14 mouse cellular contexts compared by ENCODE assay signal in the genomic region with DNA sequence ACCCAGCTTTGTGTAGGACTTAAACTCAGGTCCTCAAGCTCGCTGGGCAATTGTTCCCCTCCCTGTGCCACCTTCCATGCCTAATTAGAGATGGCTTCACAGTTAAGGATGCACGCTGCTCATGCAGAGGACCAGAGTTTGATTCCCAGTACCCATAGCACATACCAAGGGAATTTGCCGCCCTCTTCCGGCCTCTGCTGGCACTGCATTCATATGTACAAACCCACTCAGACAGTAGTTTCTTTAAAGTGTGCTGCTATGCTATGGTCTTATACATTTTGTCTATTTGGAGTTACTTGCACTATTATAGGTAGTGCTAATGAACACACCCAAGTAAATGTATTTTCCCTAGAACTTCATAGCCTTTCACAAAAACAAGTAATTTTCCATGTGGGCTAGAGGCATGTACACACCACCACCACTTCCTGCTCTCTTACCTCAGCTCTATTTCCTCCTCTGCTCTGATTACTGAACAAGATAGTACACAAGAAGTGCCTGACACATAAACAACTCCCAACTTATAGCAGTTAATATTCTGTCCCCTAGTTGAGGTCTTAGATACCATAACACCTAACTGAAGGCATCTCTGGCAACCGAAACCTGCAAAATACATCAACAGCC. TPM values are rescaled to one million over a fixed set of nuclear protein-coding genes. Genes with fewer than 3 reads are reported as not detected.
DNase-seq lines count a peak whose midpoint lies in the region; ATAC-seq lines count a peak whose summit lies in the region.
"Had no signal": no experiment of that assay in that cellular context is flagged by ENCODE, and none has a peak within 500 bp of the region (broad histone marks: within the 10 kb centered on the region; RNA-seq: fewer than 3 reads in every experiment).

No protein-coding gene starts in this region.

- H3K9me3 ChIP-seq in midbrain, embryonic 11.5 days (ENCODE audit: control insufficient read depth, low read length), result no peaks in the 10 kb centered on the region
- no peaks in the 10 kb centered on the region for H3K9me3 ChIP-seq in midbrain, embryonic 13.5 days
- H3K9me3 ChIP-seq in liver, embryonic 11.5 days (ENCODE audit: control insufficient read depth, low read length), result no peaks in the 10 kb centered on the region
- H3K9me3 ChIP-seq: forebrain, embryonic 15.5 days; hindbrain, embryonic 10.5 days; limb, embryonic 12.5 days had no signal

- no peak for ATAC-seq in midbrain, embryonic 11.5 days (ENCODE audit: low FRiP score)
- no peak for ATAC-seq in midbrain, embryonic 13.5 days
- peak; percentile 26; the same call in 1 of the 2 replicates for ATAC-seq in liver, embryonic 11.5 days (replicated peaks; ENCODE audit: low FRiP score)
- ATAC-seq: forebrain, embryonic 15.5 days had no signal

- H3K27me3 ChIP-seq in midbrain, embryonic 11.5 days (ENCODE audit: control insufficient read depth, insufficient read depth, low read length), result no peaks in the 10 kb centered on the region
- 0 out of 2 replicates have a peak, but pooled peaks cover 6% of the 10 kb centered on the region for H3K27me3 ChIP-seq in midbrain, embryonic 13.5 days
- H3K27me3 ChIP-seq in liver, embryonic 11.5 days (replicated peaks; ENCODE audit: control insufficient read depth, insufficient read depth, low read length), result no peaks in the 10 kb centered on the region
- H3K27me3 ChIP-seq: forebrain, embryonic 15.5 days; limb, embryonic 12.5 days had no signal

- no peaks in the 10 kb centered on the region for H3K36me3 ChIP-seq in midbrain, embryonic 11.5 days (ENCODE audit: control insufficient read depth, insufficient read depth, low read length)
- no peaks in the 10 kb centered on the region for H3K36me3 ChIP-seq in midbrain, embryonic 13.5 days
- no peaks in the 10 kb centered on the region for H3K36me3 ChIP-seq in liver, embryonic 11.5 days (ENCODE audit: control insufficient read depth, insufficient read depth, low read length)
- H3K36me3 ChIP-seq: forebrain, embryonic 15.5 days; hindbrain, embryonic 10.5 days; limb, embryonic 12.5 days had no signal

- no peak overlapping the region for H3K9ac ChIP-seq in midbrain, embryonic 11.5 days (ENCODE audit: low read length)
- H3K9ac ChIP-seq in midbrain, embryonic 13.5 days (replicated peaks), result no peak overlapping the region
- no peak overlapping the region for H3K9ac ChIP-seq in liver, embryonic 11.5 days (ENCODE audit: low read depth, low read length)
- H3K9ac ChIP-seq: forebrain, embryonic 15.5 days; limb, embryonic 12.5 days had no signal

- H3K4me2 ChIP-seq in midbrain, embryonic 11.5 days, result no peak overlapping the region
- H3K4me2 ChIP-seq in midbrain, embryonic 13.5 days (replicated peaks), result no peak overlapping the region
- no peak overlapping the region for H3K4me2 ChIP-seq in liver, embryonic 11.5 days
- H3K4me2 ChIP-seq: forebrain, embryonic 15.5 days; limb, embryonic 12.5 days had no signal

- no peak overlapping the region for H3K27ac ChIP-seq in midbrain, embryonic 11.5 days (ENCODE audit: low read depth, low read length)
- H3K27ac ChIP-seq in midbrain, embryonic 13.5 days, result no peak overlapping the region
- no peak overlapping the region for H3K27ac ChIP-seq in liver, embryonic 11.5 days (ENCODE audit: low read depth, low read length)
- H3K27ac ChIP-seq: forebrain, embryonic 15.5 days; hindbrain, embryonic 10.5 days had no signal

- WGBS in midbrain, embryonic 11.5 days, result 72% methylated on average over 5 of the region's 5 CpGs
- 79% methylated on average over 5 of the region's 5 CpGs for WGBS in midbrain, embryonic 13.5 days
- WGBS in liver, embryonic 11.5 days, result 60% methylated on average over 5 of the region's 5 CpGs

- H3K4me3 ChIP-seq in midbrain, embryonic 11.5 days (ENCODE audit: low read depth, low read length), result no peak overlapping the region
- no peak overlapping the region for H3K4me3 ChIP-seq in midbrain, embryonic 13.5 days (replicated peaks)
- H3K4me3 ChIP-seq in liver, embryonic 11.5 days (ENCODE audit: low read depth, low read length), result no peak overlapping the region
- H3K4me3 ChIP-seq: forebrain, embryonic 15.5 days; hindbrain, embryonic 10.5 days; limb, embryonic 12.5 days had no signal

- H3K4me1 ChIP-seq in midbrain, embryonic 11.5 days (ENCODE audit: control insufficient read depth, insufficient read depth, low read length), result peaks cover 2% of the 10 kb centered on the region; the same call in 1 of the 2 replicates
- H3K4me1 ChIP-seq in midbrain, embryonic 13.5 days (replicated peaks), result peaks cover 13% of the 10 kb centered on the region
- peaks cover 7% of the 10 kb centered on the region for H3K4me1 ChIP-seq in liver, embryonic 11.5 days (replicated peaks; ENCODE audit: control insufficient read depth, insufficient read depth, low read length)

- DNase-seq in midbrain, embryonic 11.5 days (ENCODE audit: low spot score, missing footprints), result peak; percentile 61
- peak; percentile 69 for DNase-seq in T-cell, adult 2 months (ENCODE audit: low spot score)
- DNase-seq in liver, embryonic 11.5 days (ENCODE audit: low spot score), result no peak
- peak; percentile 56 for DNase-seq in thymus, postnatal 4 days
- no peak for DNase-seq in adrenal gland, postnatal 36 days
- no peak for DNase-seq in testis, postnatal 14 days (ENCODE audit: low spot score)
- DNase-seq in urinary bladder, postnatal 4 days (ENCODE audit: low spot score in 2 of 2), result no peak
- DNase-seq: cerebellum, postnatal 36 days; kidney, postnatal 25 days; right cerebral cortex, adult 18-20 months had no signal

RNA-seq across cellular contexts. Expression of a gene that starts 57.4 kb away (rescaled TPM):
- polyA plus RNA-seq in midbrain, embryonic 11.5 days (2014; fragmentation: Nextera tagmentation; extraction: Ambion mirVana), result 60.9 and 63.5 TPM in 2 replicates
- 48.8 and 49.8 TPM in 2 replicates for polyA plus RNA-seq in midbrain, embryonic 13.5 days (2015; fragmentation: Nextera tagmentation; extraction: Ambion mirVana)
- polyA plus RNA-seq in liver, embryonic 11.5 days (2014; fragmentation: Nextera tagmentation; extraction: Ambion mirVana), result 102 and 113 TPM in 2 replicates
- 10 to 100 TPM; 74.1 to 92.9 TPM for total RNA-seq in adrenal gland, postnatal 36 days (2021)

Comparison
In these comparisons a context has a peak if more than half of its experiments do, and no peak if none do; other contexts are left out.
1. DNase-seq: peak in midbrain, embryonic 11.5 days (single experiment), T-cell, adult 2 months (single experiment) and thymus, postnatal 4 days (single experiment); none in liver, embryonic 11.5 days (single experiment), adrenal gland, postnatal 36 days (0 of 2), testis, postnatal 14 days (single experiment) and urinary bladder, postnatal 4 days (0 of 2).